Mouse (Mus musculus): ENCODE data around the gene Gm21969.

Gene Gm21969

GRCm38 (mm10) chr4:139602357-139603244, at the start of gene Gm21969:
Gm21969 (plus strand) TSS chr4:139603186.
- DNase-seq (ENCODE audit: low spot score) = peak; percentile 51

GRCm38 (mm10) chr4:139555235-139555634, 47.8 kb upstream of the Gm21969 start:
- no peak for DNase-seq (ENCODE audit: low spot score)

- DNase-seq (ENCODE audit: low spot score) = peak; percentile 23
Observed at GRCm38 (mm10) chr4:139555951-139556350, 47.0 kb upstream of the Gm21969 start.

- DNase-seq (ENCODE audit: low spot score) = no peak
Observed at GRCm38 (mm10) chr4:139568361-139568760, 34.6 kb upstream of the Gm21969 start.

- no peak for DNase-seq (ENCODE audit: low spot score)
Observed at GRCm38 (mm10) chr4:139570756-139571155, 32.2 kb upstream of the Gm21969 start.

- no peak for DNase-seq (ENCODE audit: low spot score)
Observed at GRCm38 (mm10) chr4:139572928-139573512, 30.0 kb upstream of the Gm21969 start.

- DNase-seq (ENCODE audit: low spot score) = peak; percentile 99
Observed at GRCm38 (mm10) chr4:139574156-139574798, 28.7 kb upstream of the Gm21969 start.

GRCm38 (mm10) chr4:139574799-139575672, 27.9 kb upstream of the Gm21969 start:
- DNase-seq (ENCODE audit: low spot score) = no peak

GRCm38 (mm10) chr4:139575673-139576003, 27.3 kb upstream of the Gm21969 start:
- no peak for DNase-seq (ENCODE audit: low spot score)

GRCm38 (mm10) chr4:139576251-139576880, 26.6 kb upstream of the Gm21969 start:
- no peak for DNase-seq (ENCODE audit: low spot score)

- no peak for DNase-seq (ENCODE audit: low spot score)
Observed at GRCm38 (mm10) chr4:139577006-139577405, 26.0 kb upstream of the Gm21969 start.

- no peak for DNase-seq (ENCODE audit: low spot score)
Observed at GRCm38 (mm10) chr4:139578389-139578788, 24.6 kb upstream of the Gm21969 start.

GRCm38 (mm10) chr4:139579003-139579402, 24.0 kb upstream of the Gm21969 start:
- DNase-seq (ENCODE audit: low spot score) = no peak

- no peak for DNase-seq (ENCODE audit: low spot score)
Observed at GRCm38 (mm10) chr4:139579466-139579865, 23.5 kb upstream of the Gm21969 start.

GRCm38 (mm10) chr4:139580663-139581336, 22.2 kb upstream of the Gm21969 start:
- DNase-seq (ENCODE audit: low spot score) = no peak

GRCm38 (mm10) chr4:139581427-139582051, 21.4 kb upstream of the Gm21969 start:
- no peak for DNase-seq (ENCODE audit: low spot score)

- no peak for DNase-seq (ENCODE audit: low spot score)
Observed at GRCm38 (mm10) chr4:139582346-139582745, 20.6 kb upstream of the Gm21969 start.

- DNase-seq (ENCODE audit: low spot score) = no peak
Observed at GRCm38 (mm10) chr4:139582903-139583302, 20.1 kb upstream of the Gm21969 start.

- DNase-seq (ENCODE audit: low spot score) = no peak
Observed at GRCm38 (mm10) chr4:139583629-139584245, 19.2 kb upstream of the Gm21969 start.

- DNase-seq (ENCODE audit: low spot score) = no peak
Observed at GRCm38 (mm10) chr4:139584704-139585103, 18.3 kb upstream of the Gm21969 start.

All from ovary, postnatal 36 days (tissue).